Mouse (Mus musculus): ENCODE data around the gene Pef1.

The Pef1 gene

DNA sequence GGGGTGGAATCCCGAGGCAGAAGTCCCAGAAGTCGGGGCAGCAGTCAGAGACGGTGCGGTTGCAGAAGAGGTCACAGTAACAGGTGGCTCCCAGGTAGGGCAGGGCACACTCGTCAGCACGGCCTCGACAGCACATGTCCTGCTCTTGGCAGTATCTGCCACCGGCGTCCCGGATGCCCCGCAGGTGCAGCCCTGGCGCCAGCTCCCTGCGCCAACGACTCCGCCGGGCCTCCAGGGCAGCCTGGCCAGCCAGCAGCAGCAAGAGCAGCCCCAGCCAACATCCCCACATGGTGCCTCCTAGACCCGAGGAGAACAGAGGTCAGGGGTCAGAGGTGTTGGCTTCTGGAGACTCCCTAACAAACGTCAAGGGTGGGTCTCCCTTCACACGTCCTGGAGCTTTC, 71.6 kb downstream of the Pef1 start:
- DNase-seq (ENCODE audit: low read depth in 2 of 2, low spot score in 2 of 2) = no peak

DNA sequence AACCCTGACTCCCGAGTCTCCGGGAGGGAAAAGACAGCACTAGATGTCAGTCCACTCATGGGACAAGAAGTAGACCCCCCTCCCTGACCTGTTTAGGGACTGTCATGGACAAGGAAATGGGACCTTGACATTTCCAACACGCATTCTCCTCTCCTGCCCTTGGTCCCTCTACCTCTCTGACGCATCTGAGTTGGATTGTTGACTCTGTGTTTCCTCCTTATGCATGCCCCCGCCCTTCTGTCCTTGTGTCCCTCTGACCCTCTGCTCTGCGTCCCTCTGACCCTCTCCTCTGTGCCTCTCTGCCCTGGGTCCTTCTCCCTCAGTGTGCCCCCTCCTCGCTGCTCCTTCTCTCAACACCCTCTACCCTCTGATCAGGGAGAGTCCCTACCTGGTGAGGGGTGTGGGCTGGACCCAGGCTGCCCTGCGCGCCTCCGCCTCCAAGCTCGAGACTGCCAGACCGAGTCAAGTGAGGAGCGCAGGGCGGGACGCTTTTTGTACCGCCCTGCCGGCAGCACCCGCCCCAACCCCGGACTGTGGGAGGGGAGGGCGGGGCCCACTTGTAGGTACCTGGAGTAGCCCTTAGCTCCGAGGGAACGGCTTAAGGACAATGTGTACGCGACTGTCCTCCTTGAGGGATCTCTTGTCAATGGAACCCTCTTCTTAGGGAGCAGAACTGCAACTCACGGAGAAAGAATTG, 72.1 kb downstream of the Pef1 start:
- DNase-seq (ENCODE audit: low read depth in 2 of 2, low spot score in 2 of 2) = no peak

DNA sequence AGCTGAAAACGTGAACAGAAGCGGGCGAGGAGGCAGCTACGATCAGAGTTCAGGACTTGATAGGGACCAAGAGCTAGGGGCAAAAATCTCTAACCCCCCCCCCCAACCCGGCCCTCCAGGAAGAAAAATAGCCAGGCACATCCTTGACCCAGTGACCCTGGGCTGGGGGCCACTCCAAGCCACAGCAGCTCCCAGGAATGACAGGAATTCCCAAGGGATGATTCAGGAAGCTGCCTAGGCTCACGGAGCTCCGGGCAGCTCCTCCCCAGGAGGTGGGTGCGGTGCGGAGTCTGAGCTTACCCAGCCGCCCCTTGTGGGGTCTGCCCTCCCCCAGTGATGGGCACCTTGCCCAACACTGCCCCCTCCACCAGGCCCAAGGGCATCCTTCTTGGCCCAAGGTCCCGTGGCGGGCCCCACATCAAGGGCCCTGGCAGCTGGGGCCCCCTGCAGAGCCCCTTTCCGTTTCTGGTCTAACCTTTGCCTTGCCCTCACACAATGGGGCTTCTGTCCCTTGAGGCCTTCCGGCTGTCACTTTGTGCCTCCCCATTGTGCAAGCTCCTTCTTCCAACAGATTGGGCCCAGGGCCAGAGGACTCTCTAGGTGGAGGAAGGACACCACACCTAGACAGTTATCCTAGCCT, 72.8 kb downstream of the Pef1 start, which contains the start of gene Tinagl1:
Gene Tinagl1 (minus strand): TSS at position 51 of the 640 bp plus-strand sequence.
- no peak for DNase-seq (ENCODE audit: low read depth in 2 of 2, low spot score in 2 of 2)

DNA sequence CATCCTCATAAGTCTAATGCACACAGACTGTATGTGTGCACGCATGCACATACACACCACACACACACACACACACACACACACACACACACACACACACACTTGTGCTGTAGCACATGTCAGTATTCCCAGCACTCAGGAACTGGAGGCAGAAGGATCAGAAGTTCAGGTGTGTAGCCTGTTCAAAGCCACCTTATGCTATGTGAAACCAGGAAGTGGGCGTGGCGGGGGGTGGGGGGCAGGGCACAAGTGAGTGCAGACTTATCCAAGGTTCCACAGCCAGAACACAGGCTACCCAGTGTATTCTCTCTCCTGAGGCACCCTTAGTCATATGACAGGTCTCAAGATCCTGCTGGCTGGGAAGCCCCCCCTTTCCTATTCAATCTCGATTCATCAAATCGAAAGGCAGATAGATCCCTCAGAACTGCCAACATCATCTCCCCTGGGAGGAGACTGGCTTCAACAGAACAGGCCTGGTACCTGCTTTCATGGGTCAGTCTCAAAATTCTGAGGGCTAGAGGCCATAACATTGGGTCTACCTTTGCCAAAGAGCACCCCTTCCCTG, 73.9 kb downstream of the Pef1 start:
- no peak for DNase-seq (ENCODE audit: low read depth in 2 of 2, low spot score in 2 of 2)

DNA sequence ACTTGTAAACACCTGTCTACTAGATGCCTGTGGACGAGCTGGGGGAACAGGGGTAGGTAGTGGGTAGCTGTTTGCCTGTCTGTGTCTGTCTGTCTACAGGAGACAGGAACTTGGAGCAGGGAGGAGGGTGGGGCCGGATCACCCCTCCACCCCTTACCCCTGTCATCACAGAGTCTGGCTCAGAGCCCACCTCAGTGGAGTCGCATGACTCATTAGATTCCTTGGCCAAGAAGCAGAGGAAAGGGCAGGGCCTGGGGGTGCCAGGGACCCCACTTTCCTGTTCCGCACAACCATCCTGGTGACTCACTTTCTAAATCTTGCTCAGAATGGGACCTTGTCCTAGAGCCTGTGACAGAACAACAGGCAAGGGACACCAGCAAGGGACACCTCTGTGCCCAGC, 74.7 kb downstream of the Pef1 start:
- DNase-seq (ENCODE audit: low read depth in 2 of 2, low spot score in 2 of 2) = no peak

DNA sequence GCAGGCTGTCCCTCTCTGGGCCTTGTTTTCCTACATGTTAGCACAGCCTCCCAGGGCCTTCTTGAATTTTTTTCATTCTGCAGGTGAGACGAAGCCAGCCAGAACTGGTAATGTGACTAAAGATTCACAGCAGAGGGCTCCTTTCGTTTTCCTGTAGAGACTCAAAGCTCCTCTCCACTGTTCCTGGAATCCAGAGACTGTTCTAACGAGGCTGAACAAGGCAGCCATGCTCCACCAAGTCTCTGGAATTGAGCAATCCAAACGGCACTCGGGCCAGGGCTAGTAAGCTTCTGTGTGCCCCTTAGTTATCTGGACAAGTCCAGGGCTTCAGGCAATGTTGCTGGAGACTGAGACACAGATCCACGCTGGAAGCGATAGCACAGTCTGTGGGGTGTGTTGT, 75.2 kb downstream of the Pef1 start:
- DNase-seq (ENCODE audit: low read depth in 2 of 2, low spot score in 2 of 2) = no peak
